Mouse (Mus musculus) left cerebral cortex, postnatal 4 days (tissue): Measurements from ENCODE around the gene Pkig. TPM values are rescaled to one million over a fixed set of nuclear protein-coding genes. Genes with fewer than 3 reads are reported as not detected.
"Not testable (repeated sequence)": the region's sequence is repeated elsewhere in the genome, so short reads cannot be mapped to it uniquely, and the experiment has no call there.

Source experiments
- DNase-seq: peaks from one replicate; pipeline ENCODE4 v3.0.0-alpha.2; 2022
- intact Hi-C: fragments of 180-260 bp; cut with DNase I; formaldehyde crosslinking; loops from one replicate; pipeline ENCODE4 v1.15.1; 2025
- total RNA-seq, 2 experiments: library from RNA; stranded (reverse); gene quantifications; 2 replicates each; pipeline ENCODE4 v1.2.3; 2021

Pkig gene
- total RNA-seq = 10 to 100 TPM; 83.4 to 91.6 TPM

DNA sequence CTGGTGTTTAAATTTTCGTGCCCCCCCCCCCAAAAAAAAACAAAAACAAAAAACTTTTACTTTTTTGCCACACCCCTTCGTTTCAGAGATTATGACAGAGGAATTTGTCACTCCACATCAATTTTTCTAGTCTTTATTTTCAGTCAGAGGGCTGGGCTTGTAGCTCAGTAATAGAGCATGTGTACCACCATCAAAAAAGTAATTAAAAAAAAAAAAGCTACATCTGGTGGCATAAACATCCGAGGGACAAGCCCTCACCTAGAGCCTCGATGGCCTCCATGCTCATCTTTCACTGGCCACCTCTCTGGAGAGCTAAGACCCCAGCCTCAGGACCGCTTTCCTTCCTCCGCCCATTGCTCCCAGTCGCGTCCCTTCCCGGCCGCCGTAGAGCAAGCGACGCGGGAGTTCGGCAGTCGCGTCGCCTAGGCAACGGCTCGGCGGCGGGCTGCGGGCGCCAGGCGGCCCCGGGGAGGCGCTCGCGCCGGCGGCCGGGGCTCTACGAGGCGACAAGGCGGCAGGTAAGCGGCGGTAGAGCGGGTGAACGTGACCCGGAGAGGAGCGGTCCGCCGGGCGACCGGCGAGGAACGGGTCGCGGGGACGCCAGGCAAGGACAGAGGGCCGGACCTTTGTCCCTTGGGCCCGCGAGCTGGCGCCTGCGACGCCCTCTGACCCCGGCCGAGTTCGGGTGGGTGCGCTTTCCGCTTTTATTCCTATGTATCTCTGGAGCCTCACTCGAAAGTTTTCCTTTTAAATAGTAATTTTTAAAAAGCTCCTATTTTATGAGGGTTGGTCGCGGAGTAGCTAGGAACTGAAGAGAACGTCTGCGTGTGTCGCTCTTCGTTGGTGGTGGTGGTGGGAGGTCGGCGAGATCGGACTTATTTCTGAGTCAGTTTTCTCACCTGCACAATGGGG lies at the start of gene Pkig:
Gene Pkig (plus strand): TSS at position 412 of the 912 bp plus-strand sequence.
- DNase-seq = peak; percentile 88
- intact Hi-C loops = no loop called here

DNA sequence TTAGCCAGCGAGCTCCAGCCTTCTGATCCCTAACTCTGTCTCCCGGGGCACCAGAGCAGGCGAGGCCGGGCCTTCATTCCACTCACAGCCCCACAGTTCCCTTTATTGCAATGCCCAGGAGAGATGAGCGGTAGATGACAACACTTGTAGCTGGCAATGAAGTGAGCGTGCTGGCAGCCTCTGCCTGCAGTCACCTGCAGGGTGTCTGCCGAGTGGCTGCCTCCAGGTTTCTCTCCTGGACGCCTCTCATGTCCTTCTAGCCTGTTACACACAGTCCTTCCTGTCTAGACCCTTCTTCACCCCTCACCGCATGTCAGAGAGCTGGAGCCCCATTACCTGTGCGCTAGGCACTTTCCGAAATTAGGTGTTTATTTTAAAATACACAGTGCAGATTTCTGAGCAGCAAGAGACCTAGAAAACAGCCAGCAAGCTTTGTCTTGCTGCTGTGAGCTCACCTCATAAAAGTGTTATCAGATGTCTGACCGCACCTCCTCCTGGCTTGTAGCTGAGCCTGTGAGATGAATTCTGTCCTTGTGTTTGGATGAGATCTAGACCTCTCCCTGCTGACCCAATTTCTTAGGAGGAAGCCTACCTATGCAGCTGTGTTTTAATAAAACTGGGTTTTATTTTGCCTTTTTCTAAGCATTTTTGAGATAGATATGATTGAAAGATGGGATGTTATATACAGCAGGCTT lies 48.8 kb upstream of the Pkig start:
- no peak for DNase-seq
- intact Hi-C loops = no loop called here

DNA sequence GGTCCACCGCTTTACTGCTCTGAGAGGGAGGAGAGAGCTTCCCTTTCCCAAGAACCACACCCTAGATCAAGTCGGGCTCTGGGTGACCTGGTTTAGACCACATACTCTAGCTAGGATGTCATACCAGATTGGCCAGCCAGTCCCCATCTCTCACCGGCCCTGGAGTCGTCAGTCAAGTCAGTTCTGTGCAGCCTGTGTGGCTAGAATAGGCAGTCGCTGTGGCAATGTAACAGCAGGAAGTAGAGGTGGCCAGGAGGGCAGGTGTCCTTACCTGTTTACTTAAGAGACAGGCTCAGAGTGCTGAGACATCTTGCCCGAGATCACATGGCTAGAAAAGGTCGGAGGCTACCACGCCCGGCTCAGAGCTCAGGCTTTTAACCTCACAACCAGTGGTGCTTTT lies 47.0 kb upstream of the Pkig start:
- no peak for DNase-seq
- intact Hi-C loops = no loop called here

DNA sequence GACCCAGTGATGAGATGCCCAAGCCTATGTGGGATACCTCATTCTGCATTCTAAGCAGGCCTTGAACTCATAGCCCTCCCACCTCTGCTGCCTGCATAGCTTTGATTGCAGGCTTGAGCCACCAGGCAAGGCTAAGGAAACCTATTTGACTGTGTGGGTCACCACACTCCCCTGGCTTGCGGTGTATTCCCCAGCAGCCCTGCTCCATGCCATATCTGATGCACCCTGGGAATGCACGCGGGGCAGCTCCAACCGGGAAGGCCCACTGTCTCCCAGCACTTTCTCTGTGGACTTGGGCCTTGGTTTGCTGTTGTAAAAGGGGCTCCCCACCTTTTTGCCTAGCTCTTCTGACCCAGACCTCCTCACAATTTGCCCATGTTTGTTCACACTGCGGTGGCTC lies 45.0 kb upstream of the Pkig start:
- intact Hi-C loops = no loop called here
- DNase-seq = no peak

DNA sequence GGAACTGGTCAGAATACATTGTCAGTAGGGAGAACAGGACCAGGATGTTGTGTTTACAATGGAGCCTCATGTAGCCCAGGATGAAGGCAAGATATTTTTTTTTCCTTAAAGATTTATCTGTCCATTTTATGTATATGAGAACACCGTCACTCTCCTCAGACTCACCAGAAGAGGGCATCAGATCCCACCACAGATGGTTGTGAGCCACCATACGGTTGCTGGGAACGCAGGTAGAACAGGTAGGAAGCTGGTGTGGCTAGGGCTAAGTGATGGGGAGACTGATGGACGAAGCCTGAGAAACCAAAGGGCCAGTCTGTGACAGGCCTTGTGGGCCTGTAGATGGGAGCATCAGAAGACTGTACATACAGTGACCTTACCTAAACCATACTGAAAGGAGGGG lies 44.2 kb upstream of the Pkig start:
- intact Hi-C loops = no loop called here
- DNase-seq = no peak

DNA sequence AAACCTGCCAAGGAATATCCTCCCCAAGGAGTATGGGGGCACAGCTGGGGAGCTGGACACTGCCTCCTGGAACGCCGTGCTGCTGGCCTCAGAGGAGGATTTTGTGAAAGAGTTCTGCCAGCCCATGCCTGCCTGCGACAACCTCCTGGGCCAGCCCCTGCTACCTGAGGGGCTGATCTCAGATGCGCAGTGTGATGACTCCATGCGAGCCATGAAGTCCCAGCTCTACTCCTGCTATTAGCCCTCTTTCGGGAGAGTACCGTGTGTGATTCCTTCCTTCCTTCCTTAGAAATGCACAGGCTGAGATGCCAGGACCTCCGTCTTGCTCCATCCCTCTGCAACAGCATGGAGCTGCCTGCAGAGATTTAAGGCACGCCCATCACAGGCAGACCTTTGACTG lies 42.8 kb upstream of the Pkig start:
- intact Hi-C loops = no loop called here
- no peak for DNase-seq

DNA sequence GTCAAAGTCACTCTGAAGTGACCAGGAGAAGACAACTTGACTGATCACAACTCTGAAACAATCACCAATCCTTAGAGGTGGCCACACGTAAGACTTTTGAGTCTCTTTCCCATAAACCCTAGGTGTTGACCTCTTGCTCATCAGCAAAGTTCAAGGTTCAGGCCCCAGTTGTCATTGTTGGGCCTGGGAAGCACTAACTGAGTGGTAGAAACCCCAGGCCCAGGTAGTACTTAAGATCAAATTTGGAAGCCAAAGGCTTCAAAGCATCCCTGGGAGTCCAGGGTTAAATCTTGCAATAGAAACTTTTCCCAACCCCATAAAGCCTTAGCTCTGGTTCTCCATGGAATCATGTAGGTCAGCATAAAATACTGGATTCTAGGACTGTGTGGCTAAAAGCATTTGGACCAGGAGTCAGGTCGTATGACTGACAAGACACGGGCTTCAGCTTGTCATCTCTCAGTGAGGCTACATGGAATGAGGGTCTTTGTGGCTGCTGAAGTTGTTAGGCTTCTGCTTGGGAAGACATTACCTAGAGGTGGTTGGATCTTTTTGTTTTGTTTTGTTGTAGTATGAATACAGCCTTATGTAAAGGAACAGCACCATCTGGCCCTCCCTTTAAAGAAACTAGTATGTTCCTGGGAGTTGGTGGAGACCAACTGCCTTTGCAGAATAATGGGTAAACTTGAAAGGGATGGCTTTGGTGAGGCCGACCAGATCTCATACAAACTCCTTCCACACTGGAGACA lies 42.1 kb upstream of the Pkig start:
- intact Hi-C loops = no loop called here
- no peak for DNase-seq

DNA sequence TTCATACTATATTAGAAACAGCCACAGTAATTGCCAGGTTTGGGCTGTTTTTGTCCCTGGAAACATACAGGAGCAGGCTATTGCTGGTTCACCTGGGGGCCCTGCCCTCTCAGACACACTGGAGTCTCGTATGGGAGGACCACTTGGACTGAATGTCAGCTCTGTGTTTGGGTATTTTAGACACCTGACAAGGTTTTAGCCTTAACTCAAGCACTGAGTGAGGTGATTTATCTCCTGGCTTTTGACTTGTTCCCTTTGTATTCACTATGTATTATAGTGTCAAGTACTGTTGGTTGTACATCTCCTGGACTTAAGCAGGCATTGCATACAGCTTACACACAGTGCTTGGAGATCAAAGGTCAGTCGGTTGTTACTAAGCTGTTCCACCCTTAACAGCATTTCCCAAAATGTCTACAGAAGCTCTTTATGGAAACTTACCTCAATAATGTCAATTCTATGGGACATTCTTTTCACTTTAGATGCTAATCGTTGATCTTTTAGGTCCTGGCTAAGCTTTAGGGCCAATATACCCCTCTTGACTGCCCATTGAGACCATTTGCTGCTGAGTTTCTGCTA lies 41.4 kb upstream of the Pkig start:
- intact Hi-C loops = no loop called here
- DNase-seq = no peak

DNA sequence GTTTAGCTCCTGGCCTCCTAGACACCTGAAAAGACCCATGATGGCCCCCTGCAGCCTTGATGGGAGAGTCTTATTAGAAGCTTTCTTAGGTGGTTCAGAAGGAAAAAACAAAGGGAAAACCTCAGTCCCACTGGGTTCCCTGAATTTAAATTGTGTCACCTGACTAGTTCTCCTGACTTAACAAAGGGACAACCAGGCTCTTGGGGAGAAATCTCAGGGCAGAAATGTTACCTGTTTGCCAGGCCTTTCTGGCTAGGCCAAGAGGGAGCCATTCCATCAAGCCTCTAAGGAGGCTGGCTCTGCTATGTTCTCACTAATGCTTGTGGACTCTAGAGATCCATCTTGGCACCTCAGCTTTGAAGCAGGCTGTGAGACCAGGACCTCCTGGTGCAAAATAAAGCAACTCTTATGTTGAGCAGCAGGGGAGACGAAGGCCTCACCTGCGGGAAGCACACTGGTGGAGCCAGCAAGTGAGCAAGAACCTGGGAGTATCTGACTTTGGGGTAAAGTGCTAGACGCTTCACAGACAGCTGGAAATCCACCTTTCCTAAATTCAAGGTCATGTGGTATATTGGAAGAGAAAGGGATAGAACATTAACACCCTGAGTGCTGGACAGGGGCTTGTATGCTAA lies 40.8 kb upstream of the Pkig start:
- no peak for DNase-seq
- intact Hi-C loops = no loop called here

DNA sequence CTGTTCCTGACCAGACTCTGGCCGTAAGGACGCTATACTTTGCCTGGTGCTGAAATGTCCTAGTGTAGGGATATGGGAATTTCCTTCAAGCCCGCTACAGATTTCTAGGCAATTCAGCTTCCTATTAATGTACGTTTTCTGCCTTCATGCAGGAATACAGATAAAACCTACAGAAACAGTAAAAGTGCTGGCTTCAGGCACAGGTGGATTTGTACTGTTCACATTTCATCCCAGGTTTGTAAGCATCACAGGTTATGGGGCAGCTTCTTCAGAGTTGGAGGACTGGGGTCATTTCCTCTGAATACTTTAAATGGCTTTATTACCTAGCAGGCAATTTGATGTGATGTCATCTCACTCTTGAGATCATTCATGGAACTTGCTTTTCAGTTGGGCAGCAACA lies 40.3 kb upstream of the Pkig start:
- intact Hi-C loops = no loop called here
- no peak for DNase-seq

DNA sequence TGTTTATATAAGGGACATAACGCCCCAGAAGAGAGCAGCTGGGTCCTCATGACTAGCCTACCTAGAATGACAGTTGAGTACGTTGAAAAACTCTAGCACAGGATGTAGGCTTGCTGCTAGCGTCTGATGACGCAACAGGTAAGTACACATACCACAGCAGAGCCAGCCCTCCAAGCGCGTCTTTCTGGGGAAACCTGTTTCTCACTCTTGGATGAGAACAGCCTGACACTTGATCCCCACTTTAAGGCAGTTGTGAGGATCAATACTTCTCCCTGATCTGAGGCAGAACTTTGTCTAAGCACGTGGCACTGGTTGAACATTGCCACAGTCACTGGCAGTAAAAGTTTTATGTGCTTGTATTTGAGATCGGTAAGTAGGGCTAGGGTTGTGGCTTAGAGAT lies 37.7 kb upstream of the Pkig start:
- intact Hi-C loops = no loop called here
- no peak for DNase-seq

DNA sequence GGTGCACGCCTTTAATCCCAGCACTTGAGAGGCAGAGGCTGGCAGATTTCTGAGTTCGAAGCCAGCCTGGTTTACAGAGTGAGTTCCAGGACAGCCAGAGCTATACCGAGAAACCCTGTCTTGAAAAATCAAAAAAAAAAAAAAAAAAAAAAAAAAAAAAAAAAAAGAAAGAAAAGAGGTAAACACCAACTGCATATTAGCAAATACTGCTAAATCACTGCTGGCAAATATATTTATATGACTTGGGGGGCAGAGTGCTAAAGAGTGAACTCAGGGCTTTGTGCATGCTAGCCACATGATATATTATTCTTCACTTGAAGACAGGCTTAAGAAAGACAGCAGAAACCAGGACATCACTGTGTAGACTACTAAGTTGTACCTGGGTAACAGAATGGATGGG lies 36.8 kb upstream of the Pkig start:
- intact Hi-C loops, DNase-seq: not testable (repeated sequence)

DNA sequence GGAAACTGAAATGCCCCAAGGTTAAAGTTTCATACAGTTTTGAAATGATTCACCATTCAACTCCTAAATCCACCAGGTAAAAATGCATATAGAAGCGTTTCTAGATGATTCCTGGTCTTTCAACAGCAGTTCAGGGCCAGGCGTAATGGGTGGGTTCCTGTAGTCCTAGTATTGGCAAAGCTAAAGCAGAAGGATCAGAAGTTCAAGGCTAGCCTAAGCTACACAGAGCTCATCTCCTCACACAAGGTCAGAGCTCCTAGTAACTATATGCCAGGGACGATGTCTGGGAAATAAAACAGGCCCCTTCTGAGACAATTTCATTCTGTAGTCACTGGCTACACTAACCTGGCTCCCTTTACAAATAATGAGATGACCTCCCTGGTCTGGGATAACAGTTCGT lies 27.0 kb upstream of the Pkig start:
- no peak for DNase-seq
- intact Hi-C loops = no loop called here

DNA sequence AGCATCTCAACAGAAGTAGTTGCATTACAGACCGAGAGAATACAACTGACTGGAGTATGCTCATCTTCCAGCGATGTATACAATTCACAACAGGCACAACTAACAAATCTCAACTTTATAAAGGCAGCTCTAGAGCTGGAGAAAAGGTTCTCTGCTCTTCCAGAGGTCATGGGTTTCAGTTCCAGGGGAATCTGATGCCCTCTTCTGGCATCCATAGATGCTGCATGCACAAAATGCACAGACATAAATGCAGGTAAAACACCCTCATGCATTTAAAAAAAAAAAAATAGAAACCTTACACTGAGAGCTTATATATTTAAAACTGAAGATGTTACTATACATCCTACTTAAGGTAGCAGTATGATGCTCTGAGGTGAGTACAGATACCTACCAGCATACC lies 26.5 kb upstream of the Pkig start:
- DNase-seq = no peak
- intact Hi-C loops = no loop called here

DNA sequence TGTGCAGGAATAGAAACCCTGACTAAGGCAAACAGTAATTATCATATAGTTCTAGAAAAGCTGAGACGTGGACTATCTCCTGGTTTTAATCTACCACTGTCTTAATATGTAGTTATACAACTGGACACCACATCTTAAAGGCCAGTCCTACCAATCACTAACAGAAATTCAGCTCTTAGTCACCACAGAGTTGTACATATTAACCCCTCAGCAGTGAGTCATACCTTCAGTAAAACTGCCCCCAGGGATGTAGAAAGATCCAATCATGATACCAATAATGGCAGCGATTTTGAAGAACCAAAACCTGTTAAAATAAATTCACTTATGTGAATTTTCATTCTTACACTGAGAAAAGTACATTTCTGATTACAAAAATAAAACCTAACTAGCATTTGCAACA lies 24.0 kb upstream of the Pkig start:
- DNase-seq = no peak
- intact Hi-C loops = no loop called here

DNA sequence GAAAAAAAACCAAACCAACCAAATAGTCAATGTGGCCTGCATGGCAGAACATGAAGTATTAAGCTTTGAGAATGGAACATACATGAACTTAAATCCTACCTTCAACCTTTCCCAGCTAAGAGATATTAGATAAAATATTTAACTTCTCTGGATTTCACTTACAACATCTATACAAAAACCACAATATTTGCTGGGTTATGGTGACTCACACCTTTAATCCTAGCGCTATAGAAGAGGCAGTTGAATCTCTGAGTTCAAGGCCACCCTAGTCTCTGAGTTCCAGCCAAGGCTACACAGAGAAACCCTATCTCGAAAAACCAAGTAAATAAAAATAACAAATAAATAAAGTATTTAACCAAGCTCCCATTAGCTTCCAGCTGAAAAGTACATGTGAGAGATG lies 22.1 kb upstream of the Pkig start:
- intact Hi-C loops = no loop called here
- no peak for DNase-seq

DNA sequence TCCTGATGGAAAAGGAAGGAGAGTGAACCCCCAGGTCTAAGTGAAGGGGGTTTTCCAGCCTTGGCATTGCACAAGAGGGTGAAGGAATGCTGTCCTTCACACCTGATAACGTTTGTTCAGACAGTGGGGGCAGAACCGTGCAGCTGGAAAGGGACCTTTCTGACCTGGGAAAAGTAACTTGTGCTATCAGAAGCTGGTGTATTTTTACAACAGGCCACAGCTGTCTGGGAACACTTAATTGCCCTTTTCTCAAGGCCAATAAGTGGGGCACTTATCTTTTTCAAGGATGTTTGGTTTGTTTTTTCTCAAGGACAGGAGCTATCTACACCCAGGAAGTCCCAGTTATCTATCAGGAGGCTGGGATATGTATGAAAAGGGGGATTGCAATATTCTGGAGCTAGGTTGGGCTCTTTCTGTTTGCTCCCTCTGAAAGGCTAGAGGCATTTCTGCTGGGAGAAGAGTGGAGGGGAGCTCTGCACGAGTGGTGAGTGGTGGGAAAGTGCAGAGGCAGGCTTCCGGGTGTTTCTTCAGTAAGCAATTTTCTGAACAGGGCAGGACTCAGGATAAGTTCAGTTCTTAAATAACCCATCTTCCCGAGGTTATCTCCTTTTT lies 20.4 kb upstream of the Pkig start:
- DNase-seq = no peak
- intact Hi-C loops = no loop called here

DNA sequence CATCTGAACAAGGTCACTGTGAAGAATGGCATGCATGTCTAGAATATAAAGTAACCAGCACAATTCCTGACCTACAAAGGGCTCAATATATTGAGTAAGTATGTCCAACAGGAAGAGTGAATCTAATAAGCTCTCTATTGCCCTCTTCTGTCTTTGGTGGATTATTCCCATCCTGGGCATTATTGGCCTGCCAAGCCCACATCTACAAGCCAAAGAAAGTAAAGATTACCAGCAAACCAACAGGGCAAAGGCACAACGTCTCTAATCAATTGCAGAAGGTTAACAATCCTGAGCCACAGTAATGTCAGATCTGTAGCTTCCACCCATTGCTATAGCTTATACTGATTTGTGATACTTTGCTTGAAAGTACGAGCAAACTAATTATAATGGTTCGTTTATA lies 17.7 kb upstream of the Pkig start:
- DNase-seq = no peak
- intact Hi-C loops = no loop called here

DNA sequence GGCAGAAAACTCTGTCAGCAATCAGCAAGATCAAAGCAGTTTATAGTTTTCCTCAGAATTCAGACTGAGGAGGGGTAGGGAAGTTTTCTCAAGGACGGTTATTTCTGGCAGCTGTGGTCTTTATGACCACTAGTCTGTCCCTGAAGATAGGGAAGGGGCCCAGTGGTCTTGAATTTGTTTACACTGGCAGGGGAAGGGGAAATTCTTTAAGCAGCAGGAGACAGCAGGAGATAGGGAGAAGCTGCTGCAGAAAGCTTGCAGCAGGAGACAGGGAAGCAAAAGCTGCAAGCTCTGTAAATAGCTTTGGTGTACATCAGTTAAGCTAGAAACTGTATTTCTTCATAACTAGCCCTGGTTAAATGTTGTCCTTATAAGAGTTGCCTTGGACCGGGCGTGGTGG lies 16.5 kb upstream of the Pkig start:
- DNase-seq = no peak
- intact Hi-C loops = no loop called here
